Mouse (Mus musculus): ENCODE data around the gene Ms4a6c. TPM values are rescaled to one million over a fixed set of nuclear protein-coding genes. Genes with fewer than 3 reads are reported as not detected.

Gene Ms4a6c
- total RNA-seq, 2 experiments from 2014 or later = 7.6 to 9.6 TPM

- no peak for DNase-seq
Measured at GRCm38 (mm10) chr19:11501326-11501725, 32.2 kb downstream of the Ms4a6c start.

GRCm38 (mm10) chr19:11504857-11505256 lies 35.7 kb downstream of the Ms4a6c start:
- no peak for DNase-seq

- peak; percentile 32 to 64 for DNase-seq
Measured at GRCm38 (mm10) chr19:11513458-11513857, 44.3 kb downstream of the Ms4a6c start.

GRCm38 (mm10) chr19:11516246-11516645 lies 47.1 kb downstream of the Ms4a6c start, which contains the start of gene Ms4a6b:
TSS of gene Ms4a6b (plus strand) at chr19:11516512.
- DNase-seq = no peak

GRCm38 (mm10) chr19:11516845-11517244 lies 47.7 kb downstream of the Ms4a6c start:
- DNase-seq = peak in 1 of 2 experiments; percentile 10

GRCm38 (mm10) chr19:11517373-11517772 lies 48.2 kb downstream of the Ms4a6c start:
- peak; percentile 35 to 72 for DNase-seq

GRCm38 (mm10) chr19:11518356-11518755 lies 49.2 kb downstream of the Ms4a6c start:
- peak in 1 of 2 experiments; percentile 31 for DNase-seq

- DNase-seq = no peak
Measured at GRCm38 (mm10) chr19:11520146-11520545, 51.0 kb downstream of the Ms4a6c start.

Other genes starting within 250 kb of the Ms4a6c start
- gene Ms4a12, start 236.9 kb upstream of the Ms4a6c start, total RNA-seq (2021) = not detected
- gene Ms4a1, start 203.1 kb upstream of the Ms4a6c start, total RNA-seq (2021) = 1 to 10 TPM in 1 of 2 experiments, under 1 TPM in 1; 0.35 to 4.4 TPM
- not detected for gene Ms4a5, start 185.5 kb upstream of the Ms4a6c start, total RNA-seq (2021)
- gene Ms4a14, start 154.9 kb upstream of the Ms4a6c start, total RNA-seq (2021) = under 1 TPM in 1 of 2 experiments, not detected in 1; 0.12 TPM
- gene Ms4a7, start 133.2 kb upstream of the Ms4a6c start, total RNA-seq (2021) = 1 to 10 TPM; 1.7 to 1.9 TPM
- 1 to 10 TPM; 9.1 to 9.5 TPM for gene Ms4a4a, start 93.8 kb upstream of the Ms4a6c start, total RNA-seq (2021)
- 1 to 10 TPM in 1 of 2 experiments, under 1 TPM in 1; 0.94 to 1.3 TPM for gene Ms4a4c, start 64.6 kb upstream of the Ms4a6c start, total RNA-seq (2021)
- 1 to 10 TPM; 1.1 to 5.0 TPM for gene Ms4a4b, start 25.8 kb upstream of the Ms4a6c start, total RNA-seq (2021)
- under 1 TPM in 1 of 2 experiments, not detected in 1; 0.82 TPM for gene Gm8369, start 16.6 kb downstream of the Ms4a6c start, total RNA-seq (2021)
- 1 to 10 TPM; 7.0 to 9.7 TPM for gene Ms4a6b, start 47.1 kb downstream of the Ms4a6c start, total RNA-seq (2021)
- 1 to 10 TPM; 5.4 to 6.7 TPM for gene Ms4a4d, start 67.4 kb downstream of the Ms4a6c start, total RNA-seq (2021)
- 1 to 10 TPM; 3.6 to 4.7 TPM for gene Ms4a6d, start 135.5 kb downstream of the Ms4a6c start, total RNA-seq (2021)
- gene Ms4a2, start 154.4 kb downstream of the Ms4a6c start, total RNA-seq (2021) = not detected
- gene Ms4a3, start 171.5 kb downstream of the Ms4a6c start, total RNA-seq (2021) = not detected
- not detected for gene Oosp2, start 191.2 kb downstream of the Ms4a6c start, total RNA-seq (2021)
- gene Oosp1, start 221.8 kb downstream of the Ms4a6c start, total RNA-seq (2021) = not detected
- not detected for gene Oosp3, start 227.7 kb downstream of the Ms4a6c start, total RNA-seq (2021)